Mouse (Mus musculus) 3134 (cell line): ENCODE results near the gene C3ar1.

ENCODE experiments used
- DNase-seq: peaks from one replicate; pipeline ENCODE4 v3.0.0-alpha.2; 2011; ENCODE audit warnings: low spot score; ENCODE audit not compliant: insufficient read length; ENCODE audit errors: extremely low read depth

The C3ar1 gene

DNA sequence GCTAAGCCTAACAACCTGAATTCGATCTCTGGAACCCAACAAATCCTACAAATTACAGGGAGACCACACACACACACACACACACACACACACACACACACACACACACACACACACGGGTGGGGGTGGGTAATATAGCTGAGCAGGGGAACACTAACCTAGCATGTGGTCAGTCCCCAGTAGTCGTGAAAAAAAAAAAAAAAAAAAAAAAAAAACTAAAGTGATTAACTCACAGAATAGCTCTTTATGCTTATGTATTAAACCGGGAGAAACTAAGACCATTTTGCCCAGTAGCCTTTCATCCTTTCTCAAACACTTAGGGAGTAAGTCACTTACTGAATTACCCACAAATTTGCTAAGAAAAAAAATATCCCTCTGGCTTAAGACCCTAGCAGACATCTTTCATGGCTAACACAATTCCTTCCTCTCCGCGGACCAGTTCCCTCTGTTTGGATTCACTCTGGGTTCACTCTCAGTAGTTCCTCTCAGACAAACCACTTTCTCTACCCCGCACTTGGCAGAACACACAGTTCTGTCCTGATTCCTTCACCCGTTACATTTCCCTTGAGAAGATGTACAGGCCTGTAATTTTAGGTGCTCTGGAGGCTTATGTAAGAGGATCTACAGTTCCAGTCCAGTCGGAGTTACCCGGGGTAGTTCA is 55.2 kb downstream of the C3ar1 start:
- no peak for DNase-seq
